Mouse (Mus musculus): ENCODE results near the gene Adgrv1. TPM values are rescaled to one million over a fixed set of nuclear protein-coding genes. Genes with fewer than 3 reads are reported as not detected.

Adgrv1 gene
- polyA plus RNA-seq, 1 experiment: 11.3 TPM

- Histone ChIP-seq H3K4me3 (ENCODE audit: low read depth, low read length) (no peak overlapping the region), H3K27ac (ENCODE audit: insufficient read depth, low read length) (no peak overlapping the region), H3K4me1 (ENCODE audit: control insufficient read depth, insufficient read depth, low read length) (no peaks in the 10 kb centered on the region), H3K9me3 (replicated peaks; ENCODE audit: control insufficient read depth, insufficient read depth, low read length, poor library complexity, severe bottlenecking) (no peaks in the 10 kb centered on the region; the same call in 1 of the 2 replicates), H3K27me3 (ENCODE audit: control insufficient read depth, insufficient read depth, low read length, poor library complexity, severe bottlenecking) (no peaks in the 10 kb centered on the region; the same call in 1 of the 2 replicates), H3K36me3 (ENCODE audit: control insufficient read depth, insufficient read depth, low read length, poor library complexity, severe bottlenecking) (no peaks in the 10 kb centered on the region), H3K9ac (ENCODE audit: low read depth, poor library complexity, severe bottlenecking) (no peak overlapping the region)
- no peak for TF ChIP-seq CTCF (IDR thresholded peaks at IDR 0.05; ENCODE audit: low read depth, low read length)
- TF ChIP-seq POLR2A (IDR thresholded peaks at IDR 0.05; ENCODE audit: insufficient read depth, low read length): no peak
- TF ChIP-seq EP300 (IDR thresholded peaks at IDR 0.05; ENCODE audit: insufficient read depth, low read depth, low read length): no peak
Observed at GRCm38 (mm10) chr13:81109676-81110075, 523.3 kb downstream of the Adgrv1 start.

DNA sequence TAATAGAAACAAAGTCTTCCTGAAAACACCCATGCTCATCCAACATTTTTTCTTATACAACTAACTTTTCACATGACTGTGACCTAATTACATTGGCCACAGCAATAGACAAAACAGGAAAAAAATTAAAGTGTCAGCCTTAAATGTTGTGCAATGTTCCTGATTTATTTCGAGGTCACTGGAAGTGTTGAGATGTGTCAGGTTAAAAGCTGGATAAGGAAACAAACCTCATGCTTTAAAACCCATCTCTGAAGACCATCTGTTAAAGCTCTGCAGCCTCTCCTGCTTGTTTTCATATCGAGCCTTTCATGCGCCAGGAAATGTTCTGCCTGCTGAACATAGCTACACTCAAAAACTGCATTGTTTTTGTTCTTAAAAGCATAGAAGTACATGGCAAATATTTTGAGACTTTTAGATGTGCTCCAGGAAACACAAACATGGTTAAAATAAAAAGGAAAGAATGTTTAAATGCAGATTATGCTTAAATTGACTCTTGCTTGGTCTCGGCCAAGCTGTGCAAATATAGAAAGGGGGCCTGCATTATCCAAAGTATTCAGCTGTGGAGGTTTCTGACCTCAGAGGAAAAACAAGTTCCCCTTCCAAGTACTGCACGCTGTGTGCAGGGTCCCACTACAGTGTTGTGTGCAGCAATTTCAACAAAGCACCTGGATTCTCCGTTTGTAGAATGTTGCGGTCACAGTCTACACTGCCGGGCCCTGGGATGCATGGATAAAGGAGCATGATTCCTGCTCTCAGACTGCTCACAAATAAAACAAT is 524.2 kb downstream of the Adgrv1 start:
- no peak for TF ChIP-seq POLR2A (IDR thresholded peaks at IDR 0.05; ENCODE audit: insufficient read depth, low read length)
- no peak for TF ChIP-seq EP300 (IDR thresholded peaks at IDR 0.05; ENCODE audit: insufficient read depth, low read depth, low read length)
- no peak for TF ChIP-seq CTCF (IDR thresholded peaks at IDR 0.05; ENCODE audit: low read depth, low read length)
- Histone ChIP-seq H3K27me3 (ENCODE audit: control insufficient read depth, insufficient read depth, low read length, poor library complexity, severe bottlenecking) (no peaks in the 10 kb centered on the region; the same call in 1 of the 2 replicates), H3K4me1 (ENCODE audit: control insufficient read depth, insufficient read depth, low read length) (no peaks in the 10 kb centered on the region), H3K27ac (ENCODE audit: insufficient read depth, low read length) (no peak overlapping the region), H3K9ac (ENCODE audit: low read depth, poor library complexity, severe bottlenecking) (no peak overlapping the region), H3K9me3 (replicated peaks; ENCODE audit: control insufficient read depth, insufficient read depth, low read length, poor library complexity, severe bottlenecking) (no peaks in the 10 kb centered on the region; the same call in 1 of the 2 replicates), H3K4me3 (ENCODE audit: low read depth, low read length) (no peak overlapping the region), H3K36me3 (ENCODE audit: control insufficient read depth, insufficient read depth, low read length, poor library complexity, severe bottlenecking) (no peaks in the 10 kb centered on the region)

- H3K36me3 ChIP-seq (ENCODE audit: control insufficient read depth, insufficient read depth, low read length, poor library complexity, severe bottlenecking): no peaks in the 10 kb centered on the region
- H3K27ac ChIP-seq (ENCODE audit: insufficient read depth, low read length): no peak overlapping the region
- no peak overlapping the region for H3K4me3 ChIP-seq (ENCODE audit: low read depth, low read length)
- no peak for TF ChIP-seq EP300 (IDR thresholded peaks at IDR 0.05; ENCODE audit: insufficient read depth, low read depth, low read length)
- no peak for TF ChIP-seq CTCF (IDR thresholded peaks at IDR 0.05; ENCODE audit: low read depth, low read length)
- TF ChIP-seq POLR2A (IDR thresholded peaks at IDR 0.05; ENCODE audit: insufficient read depth, low read length): no peak
- no peak overlapping the region for H3K9ac ChIP-seq (ENCODE audit: low read depth, poor library complexity, severe bottlenecking)
- no peaks in the 10 kb centered on the region; the same call in 1 of the 2 replicates for H3K27me3 ChIP-seq (ENCODE audit: control insufficient read depth, insufficient read depth, low read length, poor library complexity, severe bottlenecking)
- H3K9me3 ChIP-seq (replicated peaks; ENCODE audit: control insufficient read depth, insufficient read depth, low read length, poor library complexity, severe bottlenecking): no peaks in the 10 kb centered on the region; the same call in 1 of the 2 replicates
- H3K4me1 ChIP-seq (ENCODE audit: control insufficient read depth, insufficient read depth, low read length): no peaks in the 10 kb centered on the region
Observed at GRCm38 (mm10) chr13:81107436-81107835, 525.5 kb downstream of the Adgrv1 start.

- no peak overlapping the region for H3K27ac ChIP-seq (ENCODE audit: insufficient read depth, low read length)
- H3K27me3 ChIP-seq (ENCODE audit: control insufficient read depth, insufficient read depth, low read length, poor library complexity, severe bottlenecking): no peaks in the 10 kb centered on the region; the same call in 1 of the 2 replicates
- H3K4me1 ChIP-seq (ENCODE audit: control insufficient read depth, insufficient read depth, low read length): no peaks in the 10 kb centered on the region
- H3K9me3 ChIP-seq (replicated peaks; ENCODE audit: control insufficient read depth, insufficient read depth, low read length, poor library complexity, severe bottlenecking): no peaks in the 10 kb centered on the region; the same call in 1 of the 2 replicates
- no peak overlapping the region for H3K4me3 ChIP-seq (ENCODE audit: low read depth, low read length)
- no peaks in the 10 kb centered on the region for H3K36me3 ChIP-seq (ENCODE audit: control insufficient read depth, insufficient read depth, low read length, poor library complexity, severe bottlenecking)
- TF ChIP-seq EP300 (IDR thresholded peaks at IDR 0.05; ENCODE audit: insufficient read depth, low read depth, low read length) (no peak), CTCF (IDR thresholded peaks at IDR 0.05; ENCODE audit: low read depth, low read length) (no peak), POLR2A (IDR thresholded peaks at IDR 0.05; ENCODE audit: insufficient read depth, low read length) (no peak)
- no peak overlapping the region for H3K9ac ChIP-seq (ENCODE audit: low read depth, poor library complexity, severe bottlenecking)
Observed at GRCm38 (mm10) chr13:81103794-81104193, 529.2 kb downstream of the Adgrv1 start.

DNA sequence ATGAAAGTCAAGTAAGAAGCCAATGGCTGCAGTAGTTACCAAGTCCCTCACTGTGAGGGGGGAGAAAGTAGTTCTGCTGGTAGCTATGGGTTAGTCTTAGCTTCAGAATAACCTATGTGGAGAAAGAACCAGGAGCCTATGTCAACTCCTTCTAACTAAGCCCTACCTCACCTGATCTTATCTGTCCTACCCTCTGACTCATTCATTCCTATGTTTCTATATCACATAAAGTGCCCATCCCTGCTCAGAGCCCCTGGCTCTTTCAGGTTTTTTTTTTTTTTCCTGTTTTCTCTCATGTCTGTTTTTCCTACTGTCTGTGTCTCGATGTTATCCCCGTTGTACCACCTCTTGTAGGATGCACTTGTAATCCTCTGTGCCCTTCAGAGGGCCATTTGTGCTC is 536.5 kb downstream of the Adgrv1 start:
- H3K36me3 ChIP-seq (ENCODE audit: control insufficient read depth, insufficient read depth, low read length, poor library complexity, severe bottlenecking): no peaks in the 10 kb centered on the region

GRCm38 (mm10) chr13:81094513-81094912 is 538.4 kb downstream of the Adgrv1 start:
- no peaks in the 10 kb centered on the region for H3K36me3 ChIP-seq (ENCODE audit: control insufficient read depth, insufficient read depth, low read length, poor library complexity, severe bottlenecking)
- H3K27me3 ChIP-seq (ENCODE audit: control insufficient read depth, insufficient read depth, low read length, poor library complexity, severe bottlenecking): no peaks in the 10 kb centered on the region
- no peaks in the 10 kb centered on the region for H3K9me3 ChIP-seq (replicated peaks; ENCODE audit: control insufficient read depth, insufficient read depth, low read length, poor library complexity, severe bottlenecking)
- H3K9ac ChIP-seq (ENCODE audit: low read depth, poor library complexity, severe bottlenecking): no peak overlapping the region
- TF ChIP-seq CTCF (IDR thresholded peaks at IDR 0.05; ENCODE audit: low read depth, low read length): no peak
- TF ChIP-seq POLR2A (IDR thresholded peaks at IDR 0.05; ENCODE audit: insufficient read depth, low read length): no peak
- no peak for TF ChIP-seq EP300 (IDR thresholded peaks at IDR 0.05; ENCODE audit: insufficient read depth, low read depth, low read length)
- no peak overlapping the region for H3K27ac ChIP-seq (ENCODE audit: insufficient read depth, low read length)
- no peaks in the 10 kb centered on the region for H3K4me1 ChIP-seq (ENCODE audit: control insufficient read depth, insufficient read depth, low read length)
- no peak overlapping the region for H3K4me3 ChIP-seq (ENCODE audit: low read depth, low read length)

More for the DNA sequence above, 536.5 kb downstream of the Adgrv1 start:
- Histone ChIP-seq H3K9ac (ENCODE audit: low read depth, poor library complexity, severe bottlenecking) (no peak overlapping the region), H3K27ac (ENCODE audit: insufficient read depth, low read length) (no peak overlapping the region), H3K9me3 (replicated peaks; ENCODE audit: control insufficient read depth, insufficient read depth, low read length, poor library complexity, severe bottlenecking) (no peaks in the 10 kb centered on the region), H3K4me1 (ENCODE audit: control insufficient read depth, insufficient read depth, low read length) (no peaks in the 10 kb centered on the region), H3K4me3 (ENCODE audit: low read depth, low read length) (no peak overlapping the region), H3K27me3 (ENCODE audit: control insufficient read depth, insufficient read depth, low read length, poor library complexity, severe bottlenecking) (no peaks in the 10 kb centered on the region)
- TF ChIP-seq CTCF (IDR thresholded peaks at IDR 0.05; ENCODE audit: low read depth, low read length): no peak
- TF ChIP-seq POLR2A (IDR thresholded peaks at IDR 0.05; ENCODE audit: insufficient read depth, low read length): no peak
- TF ChIP-seq EP300 (IDR thresholded peaks at IDR 0.05; ENCODE audit: insufficient read depth, low read depth, low read length): no peak

Measured in ES-Bruce4 (cell line).